ENCODE assay signal across 7 mouse cellular contexts in the genomic region with DNA sequence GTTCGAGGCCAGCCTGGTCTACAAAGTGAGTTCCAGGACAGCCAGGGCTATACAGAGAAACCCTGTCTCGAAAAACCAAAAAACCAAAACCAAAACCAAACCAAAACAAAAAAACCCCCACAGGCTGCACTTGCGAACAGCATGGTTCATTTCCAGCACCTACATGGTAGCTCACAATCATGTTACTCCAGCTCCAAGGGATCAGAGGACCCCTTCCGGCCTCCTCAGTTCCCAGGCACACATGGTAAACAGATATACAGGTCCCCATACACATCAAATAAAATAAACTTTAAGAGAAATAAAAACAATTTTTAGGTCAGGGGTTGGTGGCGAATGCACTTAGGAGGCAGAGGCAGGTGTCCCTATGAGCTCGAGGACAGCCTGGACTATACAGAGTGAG. TPM values are rescaled to one million over a fixed set of nuclear protein-coding genes. Genes with fewer than 3 reads are reported as not detected.
A peak's percentile ranks its signal among the peaks of the same experiment; 100 is the strongest.
DNase-seq lines count a peak whose midpoint lies in the region; ATAC-seq and TF ChIP-seq lines count a peak whose summit lies in the region.

No protein-coding gene starts in this region.

- 40% methylated on average over 6 of the region's 6 CpGs for WGBS in spleen, adult 2 months
- 76% methylated on average over 6 of the region's 6 CpGs for WGBS in forebrain, embryonic 11.5 days
- 79% methylated on average over 6 of the region's 6 CpGs for WGBS in liver, embryonic 11.5 days

- no peak for ATAC-seq in forebrain, embryonic 11.5 days (replicated peaks; ENCODE audit: low FRiP score)
- ATAC-seq in liver, embryonic 11.5 days (replicated peaks; ENCODE audit: low FRiP score) = no peak

- peak overlapping the region; percentile 80 for H3K4me2 ChIP-seq in forebrain, embryonic 11.5 days (ENCODE audit: low read depth, low read length, severe bottlenecking)
- peak overlapping the region; percentile 81 for H3K4me2 ChIP-seq in liver, embryonic 11.5 days

- peaks cover 8% of the 10 kb centered on the region; the same call in 1 of the 2 replicates for H3K4me1 ChIP-seq in spleen, adult 2 months (ENCODE audit: control insufficient read depth, insufficient read depth, insufficient read length)
- H3K4me1 ChIP-seq in forebrain, embryonic 11.5 days (replicated peaks; ENCODE audit: control insufficient read depth, insufficient read depth, low read length) = peaks cover 20% of the 10 kb centered on the region
- H3K4me1 ChIP-seq in liver, embryonic 11.5 days (replicated peaks; ENCODE audit: control insufficient read depth, insufficient read depth, low read length) = peaks cover 22% of the 10 kb centered on the region

- H3K36me3 ChIP-seq in spleen, adult 2 months (ENCODE audit: control insufficient read depth, insufficient read depth, low read length) = peaks cover 7% of the 10 kb centered on the region
- H3K36me3 ChIP-seq in forebrain, embryonic 11.5 days (ENCODE audit: control insufficient read depth, insufficient read depth, low read length) = no peaks in the 10 kb centered on the region; the same call in 1 of the 2 replicates
- H3K36me3 ChIP-seq in liver, embryonic 11.5 days (ENCODE audit: control insufficient read depth, insufficient read depth, low read length) = peaks cover 3% of the 10 kb centered on the region; the same call in 1 of the 2 replicates

- H3K27me3 ChIP-seq in spleen, adult 2 months (ENCODE audit: control insufficient read depth, insufficient read depth, low read length) = no peaks in the 10 kb centered on the region
- H3K27me3 ChIP-seq in forebrain, embryonic 11.5 days (ENCODE audit: control insufficient read depth, insufficient read depth, low read length) = no peaks in the 10 kb centered on the region
- H3K27me3 ChIP-seq in liver, embryonic 11.5 days (replicated peaks; ENCODE audit: control insufficient read depth, insufficient read depth, low read length) = no peaks in the 10 kb centered on the region

- H3K27ac ChIP-seq in spleen, adult 2 months (ENCODE audit: insufficient read depth, low read length) = peak overlapping the region; percentile 100
- H3K27ac ChIP-seq in forebrain, embryonic 11.5 days (ENCODE audit: low read depth, low read length) = 0 out of 2 replicates have a peak overlapping the region, but pooled peaks have one; percentile 1
- peak overlapping the region; percentile 61; the same call in 1 of the 2 replicates for H3K27ac ChIP-seq in liver, embryonic 11.5 days (ENCODE audit: low read depth, low read length)

- no peak for DNase-seq in spleen, adult 2 months (ENCODE audit: low read depth in 1 of 2, low spot score in 2 of 2)
- DNase-seq in spleen, postnatal 10 days (ENCODE audit: low spot score in 2 of 2) = no peak
- DNase-seq in forebrain, embryonic 11.5 days (ENCODE audit: low spot score) = no peak
- no peak for DNase-seq in liver, embryonic 11.5 days (ENCODE audit: low spot score)
- DNase-seq in thymus, postnatal 25 days = peak; percentile 30
- no peak for DNase-seq in spleen, adult 18-20 months
- DNase-seq in embryo, embryonic 9.5 days (ENCODE audit: extremely low spot score) = no peak

- H3K9ac ChIP-seq in forebrain, embryonic 11.5 days (ENCODE audit: low read length) = peak overlapping the region; percentile 100; the same call in 1 of the 2 replicates
- H3K9ac ChIP-seq in liver, embryonic 11.5 days (ENCODE audit: low read depth, low read length) = peak overlapping the region; percentile 100; the same call in 1 of the 2 replicates

- no peaks in the 10 kb centered on the region for H3K9me3 ChIP-seq in forebrain, embryonic 11.5 days (ENCODE audit: control insufficient read depth, low read length)
- no peaks in the 10 kb centered on the region for H3K9me3 ChIP-seq in liver, embryonic 11.5 days (ENCODE audit: control insufficient read depth, low read length)

- TF ChIP-seq POLR2A in spleen, adult 2 months (IDR thresholded peaks at IDR 0.05; ENCODE audit: low read depth, low read length) = no peak

- TF ChIP-seq CTCF in spleen, adult 2 months (IDR thresholded peaks at IDR 0.05; ENCODE audit: extremely low read depth, insufficient read depth, insufficient read length, insufficient replicate concordance) = no peak

- peak overlapping the region; percentile 100 for H3K4me3 ChIP-seq in spleen, adult 2 months (ENCODE audit: extremely low read depth, insufficient read depth, insufficient read length)
- peak overlapping the region; percentile 100; the same call in 1 of the 2 replicates for H3K4me3 ChIP-seq in forebrain, embryonic 11.5 days (ENCODE audit: low read depth, low read length)
- H3K4me3 ChIP-seq in liver, embryonic 11.5 days (ENCODE audit: low read depth, low read length) = peak overlapping the region; percentile 92

RNA-seq across cellular contexts. Expression of a gene that starts 1.9 kb away (rescaled TPM):
- polyA plus RNA-seq in spleen, adult 2 months (2012; rRNA removed) = 15.3 and 17.3 TPM in 2 replicates
- polyA plus RNA-seq in forebrain, embryonic 11.5 days (2014; fragmentation: Nextera tagmentation; extraction: Ambion mirVana) = 16.2 and 17.2 TPM in 2 replicates
- 8.4 and 10.2 TPM in 2 replicates for polyA plus RNA-seq in liver, embryonic 11.5 days (2014; fragmentation: Nextera tagmentation; extraction: Ambion mirVana)

RNA-seq across cellular contexts. Expression of a gene that starts 41.1 kb away (rescaled TPM):
- polyA plus RNA-seq in spleen, adult 2 months (2012; rRNA removed) = 133 and 154 TPM in 2 replicates
- polyA plus RNA-seq in forebrain, embryonic 11.5 days (2014; fragmentation: Nextera tagmentation; extraction: Ambion mirVana) = 0.09 TPM in 1 of 2 replicates, not detected in the other
- polyA plus RNA-seq in liver, embryonic 11.5 days (2014; fragmentation: Nextera tagmentation; extraction: Ambion mirVana) = 0.47 TPM in 1 of 2 replicates, not detected in the other

Comparison
In these comparisons a context has a peak if more than half of its experiments do, and no peak if none do; other contexts are left out.
1. H3K27ac ChIP-seq: peak in every context shown above with its lines; median percentile 100 in spleen, adult 2 months; 61 in liver, embryonic 11.5 days; 1 in forebrain, embryonic 11.5 days.
2. RNA of a gene that starts 41.1 kb away (polyA plus RNA-seq): 133 to 154 TPM in spleen, adult 2 months; 0.09 TPM in forebrain, embryonic 11.5 days and 0.47 TPM in liver, embryonic 11.5 days; every median in the first group is over 10 times any median in the second.
3. Peak in every context shown above with its lines, with median percentiles within 50 percentile points of each other: H3K4me3 ChIP-seq.